Mouse (Mus musculus) C2C12 (cell line): ENCODE results near the gene Ppp1r14a. TPM values are rescaled to one million over a fixed set of nuclear protein-coding genes. Genes with fewer than 3 reads are reported as not detected.

Source experiments
- H3K27me3 ChIP-seq: one replicate; pipeline ENCODE4 v1.6.1; 2011; ENCODE audit not compliant: control insufficient read depth, insufficient read depth, insufficient read length
- H3K36me3 ChIP-seq: one replicate; pipeline ENCODE4 v1.6.1; 2011; ENCODE audit not compliant: control insufficient read depth, insufficient read depth
- H3K4me3 ChIP-seq: one replicate; pipeline ENCODE4 v1.5.1; 2011; ENCODE audit warnings: mild to moderate bottlenecking, control low read depth; ENCODE audit not compliant: poor library complexity, insufficient read depth, severe bottlenecking
- H3K79me2 ChIP-seq: one replicate; pipeline ENCODE4 v1.6.1; 2011; ENCODE audit not compliant: control insufficient read depth, insufficient read depth
- H3K79me3 ChIP-seq: one replicate; pipeline ENCODE4 v1.6.1; 2011; ENCODE audit warnings: low read depth, control low read depth
- H3ac ChIP-seq: one replicate; pipeline ENCODE3; 2011; ENCODE audit warnings: low read depth; ENCODE audit not compliant: control insufficient read depth, insufficient read length
- CEBPB ChIP-seq: IDR thresholded peaks from one replicate; pipeline ENCODE4 v1.6.1; 2011; ENCODE audit warnings: low read depth, mild to moderate bottlenecking, control low read depth, moderate library complexity
- CTCF ChIP-seq: IDR thresholded peaks from one replicate; pipeline ENCODE4 v1.5.1; 2011; ENCODE audit not compliant: control insufficient read depth, insufficient read depth, insufficient read length
- FOSL1 ChIP-seq: IDR thresholded peaks from one replicate; pipeline ENCODE4 v1.8.0; 2011; ENCODE audit warnings: mild to moderate bottlenecking, low read length; ENCODE audit not compliant: poor library complexity, insufficient read depth, severe bottlenecking
- MAX ChIP-seq: IDR thresholded peaks from one replicate; pipeline ENCODE4 v1.6.1; 2011; ENCODE audit warnings: mild to moderate bottlenecking, control low read depth
- MYOD1 ChIP-seq: IDR thresholded peaks from one replicate; pipeline ENCODE4 v1.6.1; 2011; ENCODE audit warnings: low read depth; ENCODE audit not compliant: control insufficient read depth, insufficient read length
- MYOG ChIP-seq: IDR thresholded peaks from one replicate; pipeline ENCODE4 v1.6.1; 2011; ENCODE audit not compliant: control insufficient read depth, insufficient read length; ENCODE audit errors: extremely low read depth
- USF1 ChIP-seq: IDR thresholded peaks from one replicate; pipeline ENCODE4 v1.6.1; 2011; ENCODE audit warnings: low read depth, mild to moderate bottlenecking, control low read depth, moderate library complexity
- polyA plus RNA-seq: library from polyadenylated mRNA; unstranded; fragments of >200 nt; fragmentation: generic; extraction: Trizol; gene quantifications from one replicate; pipeline ENCODE4 v1.2.1, GENCODE M21; 2012; ENCODE audit warnings: missing spikeins

Gene Ppp1r14a
- polyA plus RNA-seq, 1 experiment: 0.43 TPM

DNA sequence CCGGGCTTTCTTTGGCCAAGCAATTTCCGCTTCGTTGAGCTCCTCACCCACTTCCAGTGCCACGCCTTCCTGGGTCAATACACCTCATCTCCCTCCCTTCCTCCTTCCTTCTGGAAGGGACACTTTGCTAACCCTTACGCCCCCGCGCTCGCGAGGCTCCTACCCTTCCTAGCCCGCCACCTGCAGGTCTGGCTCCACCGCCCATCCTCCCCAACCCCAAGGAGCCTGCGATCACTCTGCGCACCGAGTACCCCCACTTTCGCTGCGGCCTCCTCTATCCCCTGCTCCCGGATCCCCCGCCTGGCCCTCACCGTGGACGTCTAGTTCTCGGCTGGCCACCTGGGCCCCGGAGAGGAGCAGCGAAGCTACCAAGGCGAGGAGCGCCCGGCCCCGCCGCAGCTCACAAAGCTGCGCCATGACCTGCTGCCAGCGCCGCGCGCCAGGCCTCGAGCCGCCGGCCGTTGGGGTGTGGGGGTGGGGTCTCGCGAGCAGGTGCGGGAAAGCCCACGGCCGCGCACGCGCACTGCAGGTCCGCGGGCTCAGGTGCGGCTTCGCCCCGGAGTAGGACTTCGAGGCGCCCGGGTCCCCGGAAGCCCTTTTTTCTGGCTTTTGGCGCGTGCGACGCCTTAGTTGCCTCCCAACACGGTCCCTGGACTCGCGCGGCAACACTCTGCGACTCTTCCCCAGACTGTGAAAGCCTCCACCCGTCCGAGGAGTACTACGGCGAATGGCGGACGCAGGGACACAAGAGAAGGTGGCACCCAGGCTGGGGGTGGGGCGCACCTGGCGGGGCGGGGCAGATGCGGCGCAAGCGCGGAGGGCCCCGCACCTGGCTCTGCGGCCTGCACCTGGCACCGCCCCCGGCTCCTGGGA lies 7.7 kb upstream of the Ppp1r14a start, which contains the start of gene Spint2:
Gene Spint2 (minus strand): TSS at position 712 of the 873 bp plus-strand sequence.
- Histone ChIP-seq H3K27me3 (peaks cover 12% of the 10 kb centered on the region), H3K79me3 (no peaks in the 10 kb centered on the region), H3K36me3 (no peaks in the 10 kb centered on the region), H3K79me2 (no peaks in the 10 kb centered on the region), H3K4me3 (no peak within 1 kb of the TSS), H3ac (no peak within 1 kb of the TSS)
- TF ChIP-seq FOSL1: no peak
- TF ChIP-seq MYOG: no peak
- no peak for TF ChIP-seq CTCF
- TF ChIP-seq MYOD1: no peak
- no peak for TF ChIP-seq CEBPB
- TF ChIP-seq USF1: no peak

- no peaks in the 10 kb centered on the region for H3K36me3 ChIP-seq
- H3K79me2 ChIP-seq: no peaks in the 10 kb centered on the region
- TF ChIP-seq FOSL1: no peak
- no peak for TF ChIP-seq MYOD1
- no peak for TF ChIP-seq MAX
- TF ChIP-seq CTCF: no peak
- no peak for TF ChIP-seq USF1
- peaks cover 12% of the 10 kb centered on the region for H3K27me3 ChIP-seq
- no peaks in the 10 kb centered on the region for H3K79me3 ChIP-seq
- H3K4me3 ChIP-seq: no peak overlapping the region
- H3ac ChIP-seq: no peak overlapping the region
Observed at GRCm38 (mm10) chr7:29282074-29282554, 7.0 kb upstream of the Ppp1r14a start.

- peaks cover 12% of the 10 kb centered on the region for H3K27me3 ChIP-seq
- H3K4me3 ChIP-seq: no peak overlapping the region
- H3K79me3 ChIP-seq: no peaks in the 10 kb centered on the region
- H3ac ChIP-seq: no peak overlapping the region
- no peaks in the 10 kb centered on the region for H3K36me3 ChIP-seq
- no peak for TF ChIP-seq USF1
- TF ChIP-seq MYOG: no peak
- no peak for TF ChIP-seq CEBPB
- no peak for TF ChIP-seq CTCF
- no peak for TF ChIP-seq FOSL1
- TF ChIP-seq MAX: no peak
- no peak for TF ChIP-seq MYOD1
- H3K79me2 ChIP-seq: no peaks in the 10 kb centered on the region
Observed at GRCm38 (mm10) chr7:29283876-29284275, 5.2 kb upstream of the Ppp1r14a start.

GRCm38 (mm10) chr7:29284523-29284922 lies 4.6 kb upstream of the Ppp1r14a start:
- H3K79me2 ChIP-seq: no peaks in the 10 kb centered on the region
- H3K27me3 ChIP-seq: peaks cover 12% of the 10 kb centered on the region
- no peak overlapping the region for H3ac ChIP-seq
- TF ChIP-seq USF1: no peak
- TF ChIP-seq MYOG: no peak
- no peak for TF ChIP-seq CEBPB
- TF ChIP-seq MAX: no peak
- no peak for TF ChIP-seq FOSL1
- no peaks in the 10 kb centered on the region for H3K79me3 ChIP-seq
- no peak overlapping the region for H3K4me3 ChIP-seq
- H3K36me3 ChIP-seq: no peaks in the 10 kb centered on the region

DNA sequence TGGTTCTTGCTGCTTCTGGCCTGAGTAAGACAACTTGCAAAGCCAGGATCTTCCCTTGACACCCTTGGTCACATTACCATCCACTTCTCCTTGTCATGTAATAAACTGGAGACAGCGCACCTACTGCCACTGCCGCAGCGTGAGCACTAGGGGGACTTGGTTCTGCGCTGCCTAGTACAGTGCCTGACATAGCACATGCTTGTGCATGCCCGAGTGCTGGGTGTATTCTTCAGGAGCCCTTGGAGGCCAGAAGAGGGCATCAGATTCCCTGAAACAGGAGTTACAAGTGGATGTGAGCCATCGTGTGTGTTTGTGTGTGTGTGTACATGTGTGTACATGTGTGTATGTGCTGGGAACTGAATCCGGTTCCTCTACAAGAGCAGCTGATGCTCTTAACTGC lies 1.6 kb upstream of the Ppp1r14a start:
- H3K79me2 ChIP-seq: no peaks in the 10 kb centered on the region
- TF ChIP-seq MAX (no peak), MYOD1 (no peak), CEBPB (no peak), CTCF (no peak), MYOG (no peak), USF1 (no peak), FOSL1 (no peak)
- H3K4me3 ChIP-seq: no peak overlapping the region
- no peaks in the 10 kb centered on the region for H3K36me3 ChIP-seq
- H3K79me3 ChIP-seq: no peaks in the 10 kb centered on the region
- H3ac ChIP-seq: no peak overlapping the region
- no peaks in the 10 kb centered on the region for H3K27me3 ChIP-seq

DNA sequence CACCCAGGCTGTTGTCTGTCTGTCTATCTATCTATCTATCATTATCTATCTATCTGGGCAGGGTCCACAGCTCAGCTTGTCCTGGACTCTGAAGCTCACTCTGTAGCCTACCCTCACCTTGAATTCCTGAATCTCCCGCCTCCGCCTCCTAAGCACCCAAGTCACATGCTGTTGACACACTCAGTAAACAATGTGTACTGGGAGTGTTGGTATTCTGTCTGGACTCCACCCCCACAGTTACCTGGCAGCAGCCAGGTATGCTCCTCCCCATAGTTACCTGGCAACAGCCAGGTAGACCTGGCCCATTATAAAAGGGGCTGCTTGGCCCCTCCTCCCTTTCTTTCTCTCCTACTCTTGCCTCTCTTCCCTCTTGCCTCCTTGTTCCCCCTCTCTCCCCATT lies 1.0 kb upstream of the Ppp1r14a start:
- H3K79me3 ChIP-seq: no peaks in the 10 kb centered on the region
- no peaks in the 10 kb centered on the region for H3K79me2 ChIP-seq
- no peak for TF ChIP-seq CEBPB
- no peak overlapping the region for H3K4me3 ChIP-seq
- H3ac ChIP-seq: no peak overlapping the region
- no peaks in the 10 kb centered on the region for H3K36me3 ChIP-seq
- no peaks in the 10 kb centered on the region for H3K27me3 ChIP-seq
